Comparison of ENCODE assay signal across 16 mouse cellular contexts in the genomic region with DNA sequence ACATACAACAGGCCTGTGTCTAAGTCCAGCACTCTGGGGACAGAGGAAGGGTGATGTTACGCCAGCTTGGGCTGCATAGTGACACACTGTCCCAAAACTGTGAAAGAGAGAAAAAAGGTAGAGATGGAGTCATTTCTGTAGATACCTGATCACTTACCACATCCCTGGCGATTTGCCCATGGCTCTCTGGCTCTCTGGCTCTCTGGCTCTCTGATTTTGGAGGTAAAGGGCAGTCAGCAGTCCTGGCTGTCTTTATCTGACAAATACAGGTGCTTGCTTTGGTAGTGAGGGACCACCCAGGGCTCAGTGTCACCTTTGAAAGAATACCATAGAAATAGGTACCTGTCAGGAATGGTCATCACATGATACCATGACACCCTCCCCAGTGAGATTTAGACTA. TPM values are rescaled to one million over a fixed set of nuclear protein-coding genes. Genes with fewer than 3 reads are reported as not detected.
DNase-seq lines count a peak whose midpoint lies in the region; ATAC-seq and TF ChIP-seq lines count a peak whose summit lies in the region.
"Not testable (repeated sequence)": the region's sequence is repeated elsewhere in the genome, so short reads cannot be mapped to it uniquely, and the experiment has no call there.
"Had no signal": no experiment of that assay in that cellular context is flagged by ENCODE, and none has a peak within 500 bp of the region (broad histone marks: within the 10 kb centered on the region; RNA-seq: fewer than 3 reads in every experiment).

No protein-coding gene starts in this region.

- not testable (repeated sequence) for H3K27ac ChIP-seq in brown adipose tissue, adult 24 weeks (replicated peaks; ENCODE audit: low read depth, low read length); gastrocnemius, adult 2 months; liver, embryonic 13.5 days; liver, embryonic 15.5 days (replicated peaks); liver, postnatal 0 days (ENCODE audit: low read depth)
- peak overlapping the region; percentile 43 for H3K27ac ChIP-seq in liver, adult 2 months (replicated peaks; ENCODE audit: insufficient read depth, low read depth, low read length)

- peaks cover 14% of the 10 kb centered on the region for H3K36me3 ChIP-seq in liver, adult 2 months (ENCODE audit: control insufficient read depth, insufficient read depth, low read length)
- H3K36me3 ChIP-seq in liver, embryonic 13.5 days; liver, embryonic 15.5 days (replicated peaks); liver, postnatal 0 days (replicated peaks; ENCODE audit: insufficient read depth, low read length): not testable (repeated sequence)

- 33% methylated on average over 2 of the region's 2 CpGs for WGBS in liver, adult 2 months
- WGBS in liver, embryonic 13.5 days (ENCODE audit: insufficient replicate concordance), result 63% methylated on average over 2 of the region's 2 CpGs
- WGBS in liver, embryonic 15.5 days (ENCODE audit: insufficient replicate concordance), result 46% methylated on average over 2 of the region's 2 CpGs
- 60% methylated on average over 2 of the region's 2 CpGs for WGBS in liver, postnatal 0 days (ENCODE audit: insufficient replicate concordance)

- not testable (repeated sequence) for TF ChIP-seq POLR2A in liver, adult 2 months (IDR thresholded peaks at IDR 0.05; ENCODE audit: extremely low read depth, insufficient read depth, low read length)

- intact Hi-C loops in gastrocnemius, adult 2 months (cut with DNase I), result loop anchor here (5.0 kb wide), 1 partner anchor 49 kb away; the partner anchor contains the start of gene C1rl

- TF ChIP-seq EP300 in liver, postnatal 0 days (IDR thresholded peaks at IDR 0.05; ENCODE audit: low read depth), result not testable (repeated sequence)

- peak overlapping the region; percentile 73; the same call in 1 of the 2 replicates for H3K9ac ChIP-seq in liver, adult 2 months (ENCODE audit: low read depth, low read length)
- not testable (repeated sequence) for H3K9ac ChIP-seq in liver, embryonic 13.5 days; liver, embryonic 15.5 days; liver, postnatal 0 days (replicated peaks)

- H3K4me1 ChIP-seq in brown adipose tissue, adult 24 weeks (ENCODE audit: control insufficient read depth, insufficient read depth, insufficient read length, low read length); liver, adult 2 months (ENCODE audit: control insufficient read depth, insufficient read depth, low read length); liver, embryonic 13.5 days (replicated peaks); liver, embryonic 15.5 days (replicated peaks); liver, postnatal 0 days (ENCODE audit: insufficient read depth): not testable (repeated sequence)

- not testable (repeated sequence) for DNase-seq in gastrocnemius, adult 2 months; liver, embryonic 13.5 days
- peak; percentile 79 for DNase-seq in heart, adult 11 months
- peak; percentile 57 for DNase-seq in liver, adult 2 months (ENCODE audit: extremely low read depth, low read depth, low spot score)
- peak; percentile 43 for DNase-seq in liver, postnatal 0 days

- TF ChIP-seq CTCF in gastrocnemius, adult 2 months (IDR thresholded peaks at IDR 0.05); liver, adult 2 months (IDR thresholded peaks at IDR 0.05; ENCODE audit: low read depth, low read length); liver, postnatal 0 days (IDR thresholded peaks at IDR 0.05; ENCODE audit: low read depth): not testable (repeated sequence)

- not testable (repeated sequence) for H3K9me3 ChIP-seq in liver, embryonic 13.5 days (replicated peaks); liver, embryonic 15.5 days (replicated peaks); liver, postnatal 0 days (ENCODE audit: low read length)

- H3K27me3 ChIP-seq in liver, adult 2 months (ENCODE audit: control insufficient read depth, insufficient read depth, low read length); liver, embryonic 13.5 days; liver, embryonic 15.5 days; liver, postnatal 0 days (ENCODE audit: insufficient read depth, low read length): not testable (repeated sequence)

- H3K4me2 ChIP-seq in liver, embryonic 13.5 days, result peak overlapping the region; percentile 28; the same call in 1 of the 2 replicates
- peak overlapping the region; percentile 27 for H3K4me2 ChIP-seq in liver, embryonic 15.5 days
- H3K4me2 ChIP-seq in liver, postnatal 0 days (ENCODE audit: low read depth, low read length), result peak overlapping the region; percentile 59

- not testable (repeated sequence) for H3K79me2 ChIP-seq in liver, adult 2 months (ENCODE audit: control insufficient read depth, insufficient read depth, low read length)

- H3K4me3 ChIP-seq in brown adipose tissue, adult 24 weeks (ENCODE audit: insufficient read depth, low read depth, low read length), result peak overlapping the region; percentile 53; the same call in 1 of the 2 replicates
- peak overlapping the region; percentile 61 for H3K4me3 ChIP-seq in gastrocnemius, adult 2 months
- not testable (repeated sequence) for H3K4me3 ChIP-seq in liver, adult 2 months (ENCODE audit: insufficient read depth, low read depth, low read length); liver, embryonic 13.5 days (replicated peaks); liver, embryonic 15.5 days (replicated peaks)
- 0 out of 2 replicates have a peak overlapping the region, but pooled peaks have one; percentile 29 for H3K4me3 ChIP-seq in liver, postnatal 0 days (ENCODE audit: low read depth, low read length)

- not testable (repeated sequence) for ATAC-seq in liver, embryonic 13.5 days (ENCODE audit: low read depth); liver, embryonic 15.5 days (ENCODE audit: insufficient read depth)
- peak; percentile 76 for ATAC-seq in liver, postnatal 0 days

RNA-seq across cellular contexts. Expression of gene C1s1, which starts 1.0 kb away (rescaled TPM):
- 45.8 and 53.2 TPM in 2 replicates for polyA plus RNA-seq in brown adipose tissue, adult 24 weeks (2012; ENCODE audit: insufficient read depth, insufficient read length, missing spikeins)
- 10 to 100 TPM; 19.8 to 21.9 TPM for total RNA-seq in gastrocnemius, adult 2 months (2021)
- 384 and 554 TPM in 2 replicates for total RNA-seq in liver, adult 2 months (2014; rRNA removed)
- 174 and 206 TPM in 2 replicates for polyA plus RNA-seq in liver, adult 2 months (2012; rRNA removed)
- 21.1 and 23.9 TPM in 2 replicates for polyA plus RNA-seq in liver, embryonic 13.5 days (2015; fragmentation: Nextera tagmentation; extraction: Ambion mirVana)
- polyA plus RNA-seq in liver, embryonic 15.5 days (2015; fragmentation: Nextera tagmentation; extraction: Ambion mirVana), result 47.0 and 59.5 TPM in 2 replicates
- 118 and 130 TPM in 2 replicates for polyA plus RNA-seq in liver, postnatal 0 days (2015; fragmentation: Nextera tagmentation; extraction: Ambion mirVana)
- polyA plus RNA-seq: activated CD4-positive, CD25-positive, alpha-beta regulatory T cell, adult 4 months; CD4-positive, CD25-positive, alpha-beta regulatory T cell, adult 4 months; G1E had no signal

RNA-seq across cellular contexts. Expression of gene C1rb, which starts 28.9 kb away (rescaled TPM):
- not detected in 2 replicates for polyA plus RNA-seq in brown adipose tissue, adult 24 weeks (2012; ENCODE audit: insufficient read depth, insufficient read length, missing spikeins)
- 1 to 10 TPM in 1 of 2 experiments, under 1 TPM in 1; 0.36 to 1.2 TPM for total RNA-seq in gastrocnemius, adult 2 months (2021)
- total RNA-seq in liver, adult 2 months (2014; rRNA removed), result under 0.01 TPM in 1 of 2 replicates, not detected in the other
- 0.12 TPM in 1 of 2 replicates, not detected in the other for polyA plus RNA-seq in liver, adult 2 months (2012; rRNA removed)
- polyA plus RNA-seq in liver, embryonic 13.5 days (2015; fragmentation: Nextera tagmentation; extraction: Ambion mirVana), result not detected in 2 replicates
- polyA plus RNA-seq in liver, embryonic 15.5 days (2015; fragmentation: Nextera tagmentation; extraction: Ambion mirVana), result not detected in 2 replicates
- not detected in 2 replicates for polyA plus RNA-seq in liver, postnatal 0 days (2015; fragmentation: Nextera tagmentation; extraction: Ambion mirVana)
- total RNA-seq: CH12.LX, ES-E14, MEL had no signal
- polyA plus RNA-seq: activated CD4-positive, CD25-positive, alpha-beta regulatory T cell, adult 4 months; brain, embryonic 14.5 days; C2C12; CD4-positive, CD25-positive, alpha-beta regulatory T cell, adult 4 months; cerebellum, adult 2 months; G1E had no signal

RNA-seq across cellular contexts. Expression of gene C1ra, which starts 29.0 kb away (rescaled TPM):
- polyA plus RNA-seq in brown adipose tissue, adult 24 weeks (2012; ENCODE audit: insufficient read depth, insufficient read length, missing spikeins), result 16.7 and 21.5 TPM in 2 replicates
- 10 to 100 TPM in 1 of 2 experiments, 1 to 10 TPM in 1; 7.4 to 10.5 TPM for total RNA-seq in gastrocnemius, adult 2 months (2021)
- total RNA-seq in liver, adult 2 months (2014; rRNA removed), result 165 and 177 TPM in 2 replicates
- polyA plus RNA-seq in liver, adult 2 months (2012; rRNA removed), result 92.5 and 119 TPM in 2 replicates
- 7.5 and 8.4 TPM in 2 replicates for polyA plus RNA-seq in liver, embryonic 13.5 days (2015; fragmentation: Nextera tagmentation; extraction: Ambion mirVana)
- 18.8 and 22.5 TPM in 2 replicates for polyA plus RNA-seq in liver, embryonic 15.5 days (2015; fragmentation: Nextera tagmentation; extraction: Ambion mirVana)
- polyA plus RNA-seq in liver, postnatal 0 days (2015; fragmentation: Nextera tagmentation; extraction: Ambion mirVana), result 63.0 and 65.0 TPM in 2 replicates
- polyA plus RNA-seq: G1E had no signal

RNA-seq across cellular contexts. Expression of gene C1rl, which starts 48.3 kb away (rescaled TPM):
- 15.6 and 18.9 TPM in 2 replicates for polyA plus RNA-seq in brown adipose tissue, adult 24 weeks (2012; ENCODE audit: insufficient read depth, insufficient read length, missing spikeins)
- under 1 TPM; 0.28 to 0.61 TPM for total RNA-seq in gastrocnemius, adult 2 months (2021)
- 53.6 and 59.5 TPM in 2 replicates for total RNA-seq in liver, adult 2 months (2014; rRNA removed)
- polyA plus RNA-seq in liver, adult 2 months (2012; rRNA removed), result 67.3 and 73.0 TPM in 2 replicates
- polyA plus RNA-seq in liver, embryonic 13.5 days (2015; fragmentation: Nextera tagmentation; extraction: Ambion mirVana), result 6.1 and 7.0 TPM in 2 replicates
- polyA plus RNA-seq in liver, embryonic 15.5 days (2015; fragmentation: Nextera tagmentation; extraction: Ambion mirVana), result 11.2 and 12.5 TPM in 2 replicates
- polyA plus RNA-seq in liver, postnatal 0 days (2015; fragmentation: Nextera tagmentation; extraction: Ambion mirVana), result 31.1 and 36.2 TPM in 2 replicates
- polyA plus RNA-seq: activated CD4-positive, CD25-positive, alpha-beta regulatory T cell, adult 4 months; CD4-positive, CD25-positive, alpha-beta regulatory T cell, adult 4 months had no signal
